Mouse (Mus musculus) CH12.LX (cell line): ENCODE data around the gene Lhfp.

Experiments used
- CTCF ChIP-seq, 2 experiments: IDR thresholded peaks in 1 of 2; conservative IDR thresholded peaks in 1 of 2; 2 replicates each; pipeline ENCODE4 v1.5.1; 2011 to 2012; ENCODE audit warnings: low read depth in 2 of 2, low read length in 2 of 2, improper control_type of control experiment in 1 of 2, inconsistent platforms in 1 of 2, mild to moderate bottlenecking in 1 of 2, moderate library complexity in 1 of 2
- EP300 ChIP-seq: IDR thresholded peaks from 2 replicates; pipeline ENCODE4 v1.6.1; 2011; ENCODE audit warnings: low read length, improper control_type of control experiment
- JUN ChIP-seq: IDR thresholded peaks from 2 replicates; pipeline ENCODE4 v1.6.1; 2011; ENCODE audit warnings: low read depth, mild to moderate bottlenecking, low read length, improper control_type of control experiment, moderate library complexity; ENCODE audit not compliant: insufficient read depth
- KAT2A ChIP-seq: IDR thresholded peaks from 2 replicates; pipeline ENCODE4 v1.6.1; 2012; ENCODE audit warnings: low read length, improper control_type of control experiment, inconsistent platforms; ENCODE audit not compliant: insufficient replicate concordance
- MAX ChIP-seq: IDR thresholded peaks from 2 replicates; pipeline ENCODE4 v1.6.1; 2011; ENCODE audit warnings: low read length, improper control_type of control experiment
- NRF1 ChIP-seq: IDR thresholded peaks from 2 replicates; pipeline ENCODE4 v1.6.1; 2014; ENCODE audit warnings: low read depth, mild to moderate bottlenecking, inconsistent platforms, low read length, improper control_type of control experiment, moderate library complexity
- POLR2A ChIP-seq: IDR thresholded peaks from 2 replicates; pipeline ENCODE4 v1.6.1; 2011; ENCODE audit warnings: low read depth, mild to moderate bottlenecking, improper control_type of control experiment, low read length
- RAD21 ChIP-seq: IDR thresholded peaks from 2 replicates; pipeline ENCODE4 v1.6.1; 2011; ENCODE audit warnings: low read depth, mild to moderate bottlenecking, low read length, improper control_type of control experiment, moderate library complexity
- USF2 ChIP-seq: conservative IDR thresholded peaks from 2 replicates; pipeline ENCODE4 v1.6.1; 2011; ENCODE audit warnings: low read depth, low read length, improper control_type of control experiment

DNA sequence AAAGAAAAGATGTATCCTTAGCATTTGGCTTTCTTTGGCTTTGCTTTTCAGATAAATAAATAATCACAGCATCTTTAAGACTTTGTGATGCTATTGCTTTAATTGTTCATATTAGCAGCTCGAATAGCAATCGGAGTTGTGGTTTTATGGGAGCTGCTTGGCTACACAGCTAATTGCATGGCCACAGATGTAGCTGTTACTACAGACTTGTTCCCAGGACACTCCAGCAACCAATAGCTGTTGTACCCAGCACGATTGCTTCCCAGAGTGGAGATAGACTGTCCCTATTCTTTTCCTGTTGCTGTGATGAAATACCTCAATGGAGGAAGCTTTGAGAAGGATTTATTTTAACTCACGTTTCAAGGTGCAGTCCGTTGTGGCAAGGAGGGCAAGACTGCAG is 98.3 kb downstream of the Lhfp start:
- TF ChIP-seq CTCF (conservative IDR thresholded peaks at IDR 0.05 in 1 of 2, IDR thresholded peaks at IDR 0.05 in 1 of 2; ENCODE audit: low read depth in 2 of 2, low read length in 2 of 2) (no peak), RAD21 (no peak), JUN (no peak), USF2 (no peak), POLR2A (no peak), NRF1 (no peak), MAX (no peak), EP300 (no peak), KAT2A (no peak)
